Mouse (Mus musculus) intestine, embryonic 14.5 days (tissue): ENCODE results near the gene Hoxc4. TPM values are rescaled to one million over a fixed set of nuclear protein-coding genes. Genes with fewer than 3 reads are reported as not detected.

Experiments
- ATAC-seq: fragments of 200-750 bp; cut with Nextera tagmentation; replicated peaks from 2 replicates; pipeline ENCODE4 v1.8.0; 2017; ENCODE audit warnings: low read depth, moderate number of reproducible peaks, moderate TSS enrichment, moderate library complexity; ENCODE audit not compliant: low FRiP score, low TSS enrichment
- DNase-seq: peaks from one replicate; pipeline ENCODE4 v3.0.0-alpha.2; 2018; ENCODE audit warnings: low spot score
- H3K27ac ChIP-seq: fragments of 300-500 bp; sonication (generic); 2 replicates; pipeline ENCODE4 v1.5.1; 2014; ENCODE audit warnings: low read depth, mild to moderate bottlenecking, control low read depth
- H3K27me3 ChIP-seq: fragments of 300-500 bp; sonication (generic); replicated peaks from 2 replicates; pipeline ENCODE4 v1.6.1; 2014; ENCODE audit warnings: low read length, control low read depth; ENCODE audit not compliant: control insufficient read depth, insufficient read depth
- H3K36me3 ChIP-seq: fragments of 300-500 bp; sonication (generic); 2 replicates; pipeline ENCODE4 v1.6.1; 2014; ENCODE audit warnings: low read length, control low read depth; ENCODE audit not compliant: control insufficient read depth, insufficient read depth
- H3K4me1 ChIP-seq: fragments of 300-500 bp; sonication (generic); replicated peaks from 2 replicates; pipeline ENCODE4 v1.6.1; 2014; ENCODE audit warnings: low read length, control low read depth, mixed read lengths; ENCODE audit not compliant: control insufficient read depth, insufficient read depth
- H3K4me2 ChIP-seq: fragments of 300-500 bp; sonication (generic); 2 replicates; pipeline ENCODE4 v1.6.1; 2014; ENCODE audit warnings: low read length
- H3K4me3 ChIP-seq: fragments of 300-500 bp; sonication (generic); 2 replicates; pipeline ENCODE4 v1.5.1; 2014; ENCODE audit warnings: low read depth, low read length, control low read depth, mixed read lengths
- H3K9ac ChIP-seq: fragments of 300-500 bp; sonication (generic); 2 replicates; pipeline ENCODE4 v1.6.1; 2014; ENCODE audit warnings: mild to moderate bottlenecking, low read length
- H3K9me3 ChIP-seq: fragments of 300-500 bp; sonication (generic); 2 replicates; pipeline ENCODE4 v1.6.1; 2016; ENCODE audit warnings: low read length, control low read depth; ENCODE audit not compliant: control insufficient read depth
- WGBS: fragments of 180-500 bp; shearing (Covaris S2); extraction: QIAGEN DNeasy Blood & Tissue Kit; methylation state at CpG from one replicate; pipeline ENCODE4 v1.1.7; 2014; 5-methylcytosine and 5-hydroxymethylcytosine counted together
- polyA plus RNA-seq: library from polyadenylated mRNA; unstranded; fragments of >200 nt; fragmentation: Nextera tagmentation; extraction: Ambion mirVana; gene quantifications from 2 replicates; pipeline ENCODE4 v1.2.1, GENCODE M21; 2014

The Hoxc4 gene
- polyA plus RNA-seq, 1 experiment from 2014 or later: 14.6 TPM

DNA sequence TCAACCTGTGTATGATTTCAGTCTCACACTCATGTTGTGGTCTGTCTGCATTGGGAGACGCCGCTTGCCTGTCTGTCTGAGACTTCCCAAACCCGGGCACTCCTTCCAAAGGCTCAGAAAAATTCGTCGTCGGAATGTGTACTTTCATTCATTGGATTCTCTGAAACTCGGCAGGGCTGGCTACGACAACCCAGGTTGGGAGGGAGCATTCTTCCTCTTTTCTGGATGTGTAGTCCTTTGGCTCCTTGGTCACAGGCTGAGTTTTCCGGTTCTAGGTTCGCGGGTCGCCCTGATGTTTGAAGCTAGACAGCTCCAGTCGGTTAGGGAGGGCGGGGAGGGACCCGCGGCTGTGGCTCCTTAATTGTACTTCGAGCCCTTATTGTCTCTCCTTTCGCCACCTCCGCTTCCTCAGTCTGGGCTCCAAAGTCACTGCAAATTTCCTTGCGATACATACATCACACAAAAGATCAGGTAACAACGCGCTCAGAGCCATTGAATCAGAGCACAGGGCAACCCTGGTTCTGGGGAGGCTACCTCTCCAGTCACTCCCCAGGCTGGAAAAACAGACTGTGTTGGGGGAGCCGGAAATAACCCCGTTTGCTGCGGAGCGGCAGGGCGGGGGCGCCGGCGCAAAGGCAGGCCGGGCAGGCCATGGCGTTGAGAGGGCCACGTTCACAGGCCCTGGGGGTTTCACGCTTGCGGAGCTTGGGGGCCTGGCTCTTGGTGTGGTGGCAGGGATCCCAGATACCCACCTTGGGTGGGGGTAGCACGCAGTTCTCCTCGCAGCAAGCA is 41.9 kb upstream of the Hoxc4 start:
- no peak for DNase-seq
- H3K27me3 ChIP-seq: peaks cover 100% of the 10 kb centered on the region
- H3K4me2 ChIP-seq: peak overlapping the region; percentile 36
- peak overlapping the region; percentile 12 for H3K4me3 ChIP-seq
- H3K9ac ChIP-seq: no peak overlapping the region
- ATAC-seq: no peak
- H3K36me3 ChIP-seq: no peaks in the 10 kb centered on the region
- 3% methylated on average over 37 of the region's 37 CpGs for WGBS
- no peaks in the 10 kb centered on the region for H3K9me3 ChIP-seq
- no peak overlapping the region for H3K27ac ChIP-seq
- H3K4me1 ChIP-seq: no peaks in the 10 kb centered on the region

- Histone ChIP-seq H3K9me3 (no peaks in the 10 kb centered on the region), H3K9ac (no peak overlapping the region), H3K27me3 (peaks cover 100% of the 10 kb centered on the region), H3K4me2 (peak overlapping the region; percentile 36), H3K36me3 (no peaks in the 10 kb centered on the region), H3K27ac (no peak overlapping the region), H3K4me1 (no peaks in the 10 kb centered on the region), H3K4me3 (peak overlapping the region; percentile 12)
- ATAC-seq: no peak
- no peak for DNase-seq
- 6% methylated on average over 16 of the region's 16 CpGs for WGBS
These were observed 41.2 kb upstream of the Hoxc4 start for GRCm38 (mm10) chr15:102977423-102977974.

DNA sequence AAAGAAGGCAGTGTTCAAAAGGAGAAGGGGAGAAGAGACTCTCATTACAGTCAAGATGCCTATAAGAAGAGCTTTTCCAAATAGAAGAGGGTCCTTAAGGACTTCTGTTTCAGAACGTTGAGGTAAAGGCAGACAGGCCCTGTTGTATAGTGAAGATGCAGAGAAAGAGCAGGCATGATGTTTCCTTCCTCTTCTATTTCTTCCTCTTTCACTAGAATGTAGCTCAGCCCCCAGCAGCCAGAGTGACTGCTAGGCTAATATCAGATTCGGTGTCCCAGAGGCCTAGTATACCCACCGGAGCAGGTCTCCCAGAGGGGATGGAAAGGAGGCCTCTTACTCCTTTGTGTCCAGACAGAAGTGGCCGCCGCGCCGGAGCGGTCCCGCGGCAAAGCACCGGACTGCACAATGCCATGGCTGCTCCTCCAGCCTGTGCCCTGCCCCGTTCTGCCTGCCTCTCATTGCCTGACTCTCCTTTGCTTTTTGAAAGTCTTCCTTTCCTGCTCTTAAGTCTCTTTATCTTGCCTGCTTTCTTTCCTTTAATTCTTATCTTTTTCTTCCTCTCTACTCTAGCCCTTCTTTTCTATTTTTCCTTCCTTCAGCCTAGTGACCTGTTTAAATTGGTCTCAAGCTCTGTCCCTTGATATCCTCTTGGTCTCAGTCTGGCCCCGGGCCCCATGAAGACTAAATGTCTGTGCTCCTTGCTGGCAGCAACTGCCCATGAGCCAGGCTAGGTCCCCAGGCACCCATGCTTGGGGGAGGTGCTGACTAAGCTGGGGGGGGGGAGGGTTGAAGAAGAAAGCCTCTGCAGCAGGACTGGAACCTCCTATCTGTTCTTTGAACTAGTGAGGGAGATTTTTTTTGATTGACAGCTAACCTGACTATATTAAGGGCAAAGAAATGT is 39.9 kb upstream of the Hoxc4 start:
- Histone ChIP-seq H3K27me3 (peaks cover 99% of the 10 kb centered on the region), H3K4me3 (no peak overlapping the region), H3K4me1 (no peaks in the 10 kb centered on the region), H3K9me3 (no peaks in the 10 kb centered on the region), H3K4me2 (0 out of 2 replicates have a peak overlapping the region, but pooled peaks have one; percentile 20), H3K9ac (no peak overlapping the region), H3K36me3 (no peaks in the 10 kb centered on the region), H3K27ac (no peak overlapping the region)
- DNase-seq (no peak), ATAC-seq (no peak)
- 10% methylated on average over 13 of the region's 13 CpGs for WGBS

- no peak overlapping the region for H3K9ac ChIP-seq
- H3K4me2 ChIP-seq: no peak overlapping the region
- H3K4me3 ChIP-seq: no peak overlapping the region
- no peaks in the 10 kb centered on the region for H3K4me1 ChIP-seq
- WGBS: 19% methylated on average over 1 of the region's 1 CpGs
- ATAC-seq (no peak), DNase-seq (no peak)
- peaks cover 99% of the 10 kb centered on the region for H3K27me3 ChIP-seq
- H3K27ac ChIP-seq: no peak overlapping the region
- no peaks in the 10 kb centered on the region for H3K36me3 ChIP-seq
- no peaks in the 10 kb centered on the region for H3K9me3 ChIP-seq
These were observed 38.8 kb upstream of the Hoxc4 start for GRCm38 (mm10) chr15:102979936-102980335.

DNA sequence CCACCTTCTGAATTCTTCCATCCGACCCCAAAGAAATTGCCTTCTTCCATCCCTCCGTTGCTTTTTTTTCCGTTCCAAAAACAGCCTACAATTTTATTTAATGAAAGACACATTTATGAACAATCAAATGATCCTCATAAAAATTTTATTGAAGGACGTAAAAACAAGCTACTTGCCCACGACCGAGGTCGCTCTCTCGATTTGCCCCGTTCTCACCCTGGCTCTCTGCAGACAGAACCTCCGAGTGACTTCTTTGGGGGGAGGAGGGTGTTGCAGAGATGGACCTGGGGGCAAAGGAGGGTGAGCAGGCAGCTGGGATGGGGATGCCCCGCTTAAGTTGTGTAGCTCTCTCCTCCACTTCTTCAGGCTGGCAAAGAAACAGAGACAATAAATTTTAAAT is 38.4 kb upstream of the Hoxc4 start:
- Histone ChIP-seq H3K9ac (no peak overlapping the region), H3K4me3 (no peak overlapping the region; the same call in 1 of the 2 replicates), H3K4me1 (no peaks in the 10 kb centered on the region), H3K36me3 (no peaks in the 10 kb centered on the region), H3K27ac (no peak overlapping the region), H3K27me3 (peaks cover 99% of the 10 kb centered on the region), H3K4me2 (peak overlapping the region; percentile 52), H3K9me3 (no peaks in the 10 kb centered on the region)
- ATAC-seq (no peak), DNase-seq (no peak)
- WGBS: 5% methylated on average over 11 of the region's 11 CpGs

- Histone ChIP-seq H3K9me3 (no peaks in the 10 kb centered on the region), H3K4me1 (no peaks in the 10 kb centered on the region), H3K9ac (peak overlapping the region; percentile 29), H3K27ac (0 out of 2 replicates have a peak overlapping the region, but pooled peaks have one; percentile 64), H3K4me3 (peak overlapping the region; percentile 43), H3K4me2 (peak overlapping the region; percentile 52), H3K36me3 (no peaks in the 10 kb centered on the region), H3K27me3 (peaks cover 99% of the 10 kb centered on the region)
- DNase-seq (no peak), ATAC-seq (no peak)
- under 1% methylated on average over 14 of the region's 14 CpGs for WGBS
These were observed 37.8 kb upstream of the Hoxc4 start for GRCm38 (mm10) chr15:102980912-102981311.

- under 1% methylated on average over 88 of the region's 88 CpGs for WGBS
- Histone ChIP-seq H3K4me2 (peak overlapping the region; percentile 52), H3K4me3 (peak overlapping the region; percentile 43), H3K9me3 (no peaks in the 10 kb centered on the region), H3K4me1 (no peaks in the 10 kb centered on the region), H3K27me3 (peaks cover 99% of the 10 kb centered on the region), H3K9ac (peak overlapping the region; percentile 48), H3K27ac (peak overlapping the region; percentile 64), H3K36me3 (no peaks in the 10 kb centered on the region)
- DNase-seq (no peak), ATAC-seq (no peak; the same call in 1 of the 2 replicates)
These were observed 37.1 kb upstream of the Hoxc4 start for GRCm38 (mm10) chr15:102981379-102982288.

DNA sequence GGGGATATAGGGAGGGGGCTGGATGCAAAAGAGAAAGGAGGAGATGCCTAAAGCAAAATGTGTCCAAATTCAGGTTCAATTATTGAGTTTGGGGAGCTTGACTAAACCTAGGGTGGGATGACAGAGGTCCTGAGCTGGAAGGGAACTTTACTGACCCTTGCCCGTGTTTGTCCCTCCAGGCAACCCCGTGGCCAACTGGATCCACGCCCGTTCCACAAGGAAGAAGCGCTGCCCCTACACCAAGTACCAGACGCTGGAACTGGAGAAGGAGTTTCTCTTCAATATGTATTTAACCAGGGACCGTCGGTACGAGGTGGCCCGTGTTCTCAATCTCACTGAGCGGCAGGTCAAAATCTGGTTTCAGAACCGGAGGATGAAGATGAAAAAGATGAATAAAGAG is 35.0 kb upstream of the Hoxc4 start:
- Histone ChIP-seq H3K9me3 (no peaks in the 10 kb centered on the region), H3K27me3 (peaks cover 98% of the 10 kb centered on the region), H3K4me3 (no peak overlapping the region), H3K4me2 (peak overlapping the region; percentile 52), H3K27ac (no peak overlapping the region), H3K9ac (no peak overlapping the region), H3K4me1 (peaks cover 4% of the 10 kb centered on the region; the same call in 1 of the 2 replicates), H3K36me3 (no peaks in the 10 kb centered on the region)
- ATAC-seq (no peak), DNase-seq (no peak)
- WGBS: 18% methylated on average over 12 of the region's 12 CpGs
